Mouse (Mus musculus) C2C12 (cell line): ENCODE data around the gene Ssr3.

Experiments used
- CEBPB ChIP-seq: IDR thresholded peaks from one replicate; pipeline ENCODE4 v1.6.1; 2011; ENCODE audit warnings: low read depth, mild to moderate bottlenecking, control low read depth, moderate library complexity
- CTCF ChIP-seq: IDR thresholded peaks from one replicate; pipeline ENCODE4 v1.5.1; 2011; ENCODE audit not compliant: control insufficient read depth, insufficient read depth, insufficient read length
- FOSL1 ChIP-seq: IDR thresholded peaks from one replicate; pipeline ENCODE4 v1.8.0; 2011; ENCODE audit warnings: mild to moderate bottlenecking, low read length; ENCODE audit not compliant: poor library complexity, insufficient read depth, severe bottlenecking
- MAX ChIP-seq: IDR thresholded peaks from one replicate; pipeline ENCODE4 v1.6.1; 2011; ENCODE audit warnings: mild to moderate bottlenecking, control low read depth
- MYOD1 ChIP-seq: IDR thresholded peaks from one replicate; pipeline ENCODE4 v1.6.1; 2011; ENCODE audit warnings: low read depth; ENCODE audit not compliant: control insufficient read depth, insufficient read length
- MYOG ChIP-seq: IDR thresholded peaks from one replicate; pipeline ENCODE4 v1.6.1; 2011; ENCODE audit not compliant: control insufficient read depth, insufficient read length; ENCODE audit errors: extremely low read depth
- USF1 ChIP-seq: IDR thresholded peaks from one replicate; pipeline ENCODE4 v1.6.1; 2011; ENCODE audit warnings: low read depth, mild to moderate bottlenecking, control low read depth, moderate library complexity

- TF ChIP-seq CTCF (no peak), CEBPB (no peak), MYOD1 (no peak), MAX (no peak), MYOG (no peak), USF1 (no peak), FOSL1 (no peak)
These were observed 46.2 kb downstream of the Ssr3 start for GRCm38 (mm10) chr3:65346176-65346575.
